ENCODE assay signal across 13 mouse cellular contexts in genomic region chr15:6565873-6566272, GRCm38 (mm10). TPM values are rescaled to one million over a fixed set of nuclear protein-coding genes. Genes with fewer than 3 reads are reported as not detected.
A peak's percentile ranks its signal among the peaks of the same experiment; 100 is the strongest.
DNase-seq lines count a peak whose midpoint lies in the region; ATAC-seq and TF ChIP-seq lines count a peak whose summit lies in the region.
"Had no signal": no experiment of that assay in that cellular context is flagged by ENCODE, and none has a peak within 500 bp of the region (broad histone marks: within the 10 kb centered on the region; RNA-seq: fewer than 3 reads in every experiment).

No protein-coding gene starts in this region.

- no peak for TF ChIP-seq POLR2A in small intestine, adult 2 months (IDR thresholded peaks at IDR 0.05; ENCODE audit: low read depth, low read length)

- H3K27me3 ChIP-seq in lung, postnatal 0 days (replicated peaks; ENCODE audit: insufficient read depth, low read length), result no peaks in the 10 kb centered on the region
- H3K27me3 ChIP-seq in small intestine, adult 2 months (ENCODE audit: control insufficient read depth, insufficient read depth, low read length), result no peaks in the 10 kb centered on the region
- H3K27me3 ChIP-seq: heart, embryonic 15.5 days; hindbrain, embryonic 15.5 days had no signal

- H3K27ac ChIP-seq in lung, postnatal 0 days (ENCODE audit: low read length), result no peak overlapping the region
- no peak overlapping the region for H3K27ac ChIP-seq in small intestine, adult 2 months (ENCODE audit: insufficient read depth, low read depth, low read length)
- no peak overlapping the region for H3K27ac ChIP-seq in gastrocnemius, adult 2 months
- H3K27ac ChIP-seq: hindbrain, embryonic 15.5 days had no signal

- no peaks in the 10 kb centered on the region for H3K9me3 ChIP-seq in lung, postnatal 0 days (ENCODE audit: low read length)
- H3K9me3 ChIP-seq: heart, embryonic 15.5 days; hindbrain, embryonic 15.5 days had no signal

- no peak overlapping the region for H3K4me2 ChIP-seq in lung, postnatal 0 days (replicated peaks; ENCODE audit: low read depth, low read length)

- intact Hi-C loops in gastrocnemius, adult 2 months (cut with DNase I), result no loop called here

- no peak overlapping the region for H3K4me3 ChIP-seq in lung, postnatal 0 days (ENCODE audit: low read depth, low read length)
- H3K4me3 ChIP-seq in small intestine, adult 2 months (ENCODE audit: low read depth, low read length), result no peak overlapping the region
- no peak overlapping the region for H3K4me3 ChIP-seq in gastrocnemius, adult 2 months

- H3K4me1 ChIP-seq in lung, postnatal 0 days (ENCODE audit: insufficient read depth, low read depth, low read length), result no peaks in the 10 kb centered on the region; the same call in 1 of the 2 replicates
- H3K4me1 ChIP-seq in small intestine, adult 2 months (ENCODE audit: control insufficient read depth, insufficient read depth, insufficient read length, low read length), result peaks cover 27% of the 10 kb centered on the region
- H3K4me1 ChIP-seq: hindbrain, embryonic 15.5 days had no signal

- peak; percentile 53 for DNase-seq in heart, adult 11 months
- no peak for DNase-seq in heart, postnatal 4 days
- DNase-seq in lung, postnatal 0 days (ENCODE audit: low spot score), result no peak
- DNase-seq in lung, postnatal 36 days, result no peak
- peak; percentile 55 for DNase-seq in ZHBTc4 (ENCODE audit: low read depth, low spot score)
- DNase-seq in gastrocnemius, adult 2 months, result no peak
- no peak for DNase-seq in neural tube, embryonic 10.5 days (ENCODE audit: extremely low spot score, low spot score)
- DNase-seq: adrenal gland, adult 2 months; cerebellum, postnatal 10 days; right cerebral cortex, postnatal 4 days had no signal

- peak; percentile 22; the same call in 1 of the 2 replicates for TF ChIP-seq CTCF in lung, postnatal 0 days (IDR thresholded peaks at IDR 0.05)
- TF ChIP-seq CTCF in small intestine, adult 2 months (IDR thresholded peaks at IDR 0.05; ENCODE audit: extremely low read depth, insufficient read length, insufficient replicate concordance, low read depth, low read length), result peak; percentile 38; the same call in 1 of the 2 replicates
- TF ChIP-seq CTCF in gastrocnemius, adult 2 months (IDR thresholded peaks at IDR 0.05), result no peak

- no peak for TF ChIP-seq EP300 in lung, postnatal 0 days (IDR thresholded peaks at IDR 0.05)

- no peaks in the 10 kb centered on the region for H3K36me3 ChIP-seq in lung, postnatal 0 days (ENCODE audit: insufficient read depth, low read length)
- no peaks in the 10 kb centered on the region for H3K36me3 ChIP-seq in small intestine, adult 2 months (ENCODE audit: control insufficient read depth, insufficient read depth, low read length)
- H3K36me3 ChIP-seq: heart, embryonic 15.5 days; hindbrain, embryonic 15.5 days had no signal

- ATAC-seq in lung, postnatal 0 days, result no peak

- 96% methylated on average over 4 of the region's 4 CpGs for WGBS in lung, postnatal 0 days
- WGBS in small intestine, adult 2 months, result 90% methylated on average over 4 of the region's 4 CpGs

- no peak overlapping the region for H3K9ac ChIP-seq in lung, postnatal 0 days (replicated peaks; ENCODE audit: low read depth)
- H3K9ac ChIP-seq: heart, embryonic 15.5 days; hindbrain, embryonic 15.5 days had no signal

RNA-seq across cellular contexts. Expression of gene Fyb, which starts 43.2 kb away (rescaled TPM):
- 10 to 100 TPM in 1 of 2 experiments, 1 to 10 TPM in 1; 6.1 to 24.8 TPM for total RNA-seq in heart, postnatal 4 days (2021)
- polyA plus RNA-seq in lung, postnatal 0 days (2015; fragmentation: Nextera tagmentation; extraction: Ambion mirVana), result 7.5 TPM in 2 replicates
- 67.5 and 97.3 TPM in 2 replicates for polyA plus RNA-seq in small intestine, adult 2 months (2012; rRNA removed)
- total RNA-seq in gastrocnemius, adult 2 months (2021), result 1 to 10 TPM; 1.4 to 2.5 TPM

Comparison
In these comparisons a context has a peak if more than half of its experiments do, and no peak if none do; other contexts are left out.
1. DNase-seq: peak in heart, adult 11 months (single experiment) and ZHBTc4 (single experiment); none in heart, postnatal 4 days (single experiment), lung, postnatal 0 days (single experiment), lung, postnatal 36 days (single experiment), gastrocnemius, adult 2 months (single experiment) and neural tube, embryonic 10.5 days (single experiment).